Mouse (Mus musculus) ovary, adult 18-20 months (tissue): ENCODE results near the gene Atp6v0e.
A peak's percentile ranks its signal among the peaks of the same experiment; 100 is the strongest.

Source experiments
- DNase-seq: peaks from one replicate; pipeline ENCODE4 v3.0.0; 2022; ENCODE audit warnings: low spot score, mixed read lengths

Gene Atp6v0e

GRCm38 (mm10) chr17:26686334-26687000 lies 23.4 kb downstream of the Atp6v0e start:
- DNase-seq, result no peak

- DNase-seq, result no peak
These were observed 26.0 kb downstream of the Atp6v0e start for GRCm38 (mm10) chr17:26688795-26689735.

GRCm38 (mm10) chr17:26689810-26690209 lies 26.8 kb downstream of the Atp6v0e start:
- DNase-seq, result no peak

- DNase-seq, result no peak
These were observed 27.2 kb downstream of the Atp6v0e start for GRCm38 (mm10) chr17:26690236-26690635.

- no peak for DNase-seq
These were observed 28.1 kb downstream of the Atp6v0e start for GRCm38 (mm10) chr17:26691110-26691509.

- DNase-seq, result no peak
These were observed 30.4 kb downstream of the Atp6v0e start for GRCm38 (mm10) chr17:26693424-26693823.

- DNase-seq, result no peak
These were observed 31.1 kb downstream of the Atp6v0e start for GRCm38 (mm10) chr17:26694171-26694570.

GRCm38 (mm10) chr17:26695193-26695592 lies 32.2 kb downstream of the Atp6v0e start:
- DNase-seq, result no peak

GRCm38 (mm10) chr17:26698846-26699245 lies 35.8 kb downstream of the Atp6v0e start:
- DNase-seq, result no peak

GRCm38 (mm10) chr17:26699819-26700616 lies 37.0 kb downstream of the Atp6v0e start:
- no peak for DNase-seq

- no peak for DNase-seq
These were observed 38.5 kb downstream of the Atp6v0e start for GRCm38 (mm10) chr17:26701565-26701964.

- no peak for DNase-seq
These were observed 39.6 kb downstream of the Atp6v0e start for GRCm38 (mm10) chr17:26702621-26703020.

GRCm38 (mm10) chr17:26703671-26704070 lies 40.6 kb downstream of the Atp6v0e start:
- DNase-seq, result no peak

- DNase-seq, result no peak
These were observed 42.7 kb downstream of the Atp6v0e start for GRCm38 (mm10) chr17:26705463-26706359.

GRCm38 (mm10) chr17:26707066-26707465 lies 44.0 kb downstream of the Atp6v0e start:
- DNase-seq, result no peak

- DNase-seq, result no peak
These were observed 45.5 kb downstream of the Atp6v0e start for GRCm38 (mm10) chr17:26708499-26708898.

- DNase-seq, result no peak
These were observed 46.1 kb downstream of the Atp6v0e start for GRCm38 (mm10) chr17:26708993-26709590.

GRCm38 (mm10) chr17:26710049-26710448 lies 47.0 kb downstream of the Atp6v0e start:
- DNase-seq, result no peak

- DNase-seq, result peak; percentile 99
These were observed 52.3 kb downstream of the Atp6v0e start, which contains the start of gene Crebrf for GRCm38 (mm10) chr17:26715271-26715758. TSS of gene Crebrf (plus strand) at chr17:26715650.

GRCm38 (mm10) chr17:26715916-26716717 lies 53.1 kb downstream of the Atp6v0e start:
- peak; percentile 96 for DNase-seq
